Mouse (Mus musculus) granulocyte monocyte progenitor cell, adult 5-6 weeks (primary cell): ENCODE results near the gene Llcfc1. TPM values are rescaled to one million over a fixed set of nuclear protein-coding genes. Genes with fewer than 3 reads are reported as not detected.

Experiments
- ATAC-seq: replicated peaks from 2 replicates; pipeline ENCODE4 v1.8.0; 2016; ENCODE audit warnings: mild to moderate bottlenecking, moderate TSS enrichment, inconsistent platforms; ENCODE audit not compliant: poor library complexity, severe bottlenecking
- total RNA-seq, 2 experiments: library from RNA; stranded (forward) in 1 of 2; stranded (reverse) in 1 of 2; fragments of 200-712, 200-1000 nt in 1 of 2; fragments of >200 nt in 1 of 2; fragmentation: Nextera tagmentation in 1 of 2; gene quantifications; 2 replicates each; pipeline ENCODE4 v1.2.3; 2014 to 2017

The Llcfc1 gene
- total RNA-seq (2014; fragmentation: Nextera tagmentation), result not detected in 2 replicates
- not detected in 2 replicates for total RNA-seq (2017)

- no peak for ATAC-seq
Measured at GRCm38 (mm10) chr6:41684131-41684530, at the start of gene Llcfc1. Llcfc1 (plus strand) TSS chr6:41684431.

GRCm38 (mm10) chr6:41635211-41635610 is 49.0 kb upstream of the Llcfc1 start:
- no peak for ATAC-seq

- no peak for ATAC-seq
Measured at GRCm38 (mm10) chr6:41636178-41636577, 48.1 kb upstream of the Llcfc1 start, which contains the start of gene Trpv6. Trpv6 (minus strand) TSS chr6:41636405.

- no peak for ATAC-seq
Measured at GRCm38 (mm10) chr6:41637393-41637792, 46.8 kb upstream of the Llcfc1 start.

GRCm38 (mm10) chr6:41637927-41638506 is 46.2 kb upstream of the Llcfc1 start:
- no peak for ATAC-seq

- no peak for ATAC-seq
Measured at GRCm38 (mm10) chr6:41640449-41640848, 43.8 kb upstream of the Llcfc1 start.

- no peak for ATAC-seq
Measured at GRCm38 (mm10) chr6:41641173-41641866, 42.9 kb upstream of the Llcfc1 start.

- ATAC-seq, result peak; percentile 77
Measured at GRCm38 (mm10) chr6:41642765-41643164, 41.5 kb upstream of the Llcfc1 start.

- ATAC-seq, result peak; percentile 83
Measured at GRCm38 (mm10) chr6:41643227-41643626, 41.0 kb upstream of the Llcfc1 start.

- ATAC-seq, result no peak
Measured at GRCm38 (mm10) chr6:41646220-41646619, 38.0 kb upstream of the Llcfc1 start.

- no peak for ATAC-seq
Measured at GRCm38 (mm10) chr6:41646672-41647071, 37.6 kb upstream of the Llcfc1 start.

GRCm38 (mm10) chr6:41653173-41653572 is 31.1 kb upstream of the Llcfc1 start:
- ATAC-seq, result no peak; the same call in 1 of the 2 replicates

- ATAC-seq, result peak; percentile 65
Measured at GRCm38 (mm10) chr6:41654648-41655047, 29.6 kb upstream of the Llcfc1 start.

GRCm38 (mm10) chr6:41658487-41658886 is 25.7 kb upstream of the Llcfc1 start:
- ATAC-seq, result no peak

- peak; percentile 70 for ATAC-seq
Measured at GRCm38 (mm10) chr6:41662320-41662719, 21.9 kb upstream of the Llcfc1 start.

GRCm38 (mm10) chr6:41676530-41676929 is 7.7 kb upstream of the Llcfc1 start:
- no peak for ATAC-seq

- ATAC-seq, result no peak
Measured at GRCm38 (mm10) chr6:41680669-41681068, 3.6 kb upstream of the Llcfc1 start, which contains the start of gene Trpv5. Trpv5 (minus strand) TSS chr6:41680769.

- ATAC-seq, result no peak
Measured at GRCm38 (mm10) chr6:41681656-41682055, 2.6 kb upstream of the Llcfc1 start.

- no peak for ATAC-seq
Measured at GRCm38 (mm10) chr6:41684911-41685310, 680 bp downstream of the Llcfc1 start.

- no peak for ATAC-seq
Measured at GRCm38 (mm10) chr6:41685596-41685995, 1.4 kb downstream of the Llcfc1 start.

GRCm38 (mm10) chr6:41692200-41692599 is 8.0 kb downstream of the Llcfc1 start:
- ATAC-seq, result no peak

- ATAC-seq, result no peak
Measured at GRCm38 (mm10) chr6:41694407-41694806, 10.2 kb downstream of the Llcfc1 start.
